Mouse (Mus musculus): ENCODE results near the gene Uhrf2.

GRCm38 (mm10) chr19:30054218-30054617 lies 23.9 kb downstream of the Uhrf2 start:
- TF ChIP-seq HCFC1 (IDR thresholded peaks at IDR 0.05; ENCODE audit: borderline replicate concordance, insufficient read depth, low read length) (no peak), ZC3H11A (IDR thresholded peaks at IDR 0.05; ENCODE audit: borderline replicate concordance, low read depth, low read length) (no peak), CHD2 (IDR thresholded peaks at IDR 0.05; ENCODE audit: low read depth, low read length) (no peak)
